Mouse (Mus musculus) ES-Bruce4 (cell line): ENCODE measurements around the gene Zfp992.
"Not testable (repeated sequence)": the region's sequence is repeated elsewhere in the genome, so short reads cannot be mapped to it uniquely, and the experiment has no call there.

Experiments
- CTCF ChIP-seq: IDR thresholded peaks from one replicate; pipeline ENCODE4 v1.8.1; 2011; ENCODE audit warnings: low read depth, low read length
- POLR2A ChIP-seq: IDR thresholded peaks from one replicate; pipeline ENCODE4 v1.8.1; 2011; ENCODE audit warnings: low read length; ENCODE audit not compliant: insufficient read depth

GRCm38 (mm10) chr4:146480376-146481096 lies 31.7 kb downstream of the Zfp992 start:
- TF ChIP-seq CTCF, POLR2A: not testable (repeated sequence)
